Mouse (Mus musculus) liver, embryonic 13.5 days (tissue): ENCODE measurements around the gene Cabp4. TPM values are rescaled to one million over a fixed set of nuclear protein-coding genes. Genes with fewer than 3 reads are reported as not detected.
"Not testable (repeated sequence)": the region's sequence is repeated elsewhere in the genome, so short reads cannot be mapped to it uniquely, and the experiment has no call there.

ENCODE experiments used
- ATAC-seq: fragments of 200-750 bp; cut with Nextera tagmentation; 2 replicates; pipeline ENCODE4 v1.8.0; 2017; ENCODE audit warnings: low read depth, mild to moderate bottlenecking, moderate number of reproducible peaks, moderate library complexity
- DNase-seq: peaks from one replicate; pipeline ENCODE4 v3.0.0; 2022
- H3K27ac ChIP-seq: fragments of 300-500 bp; sonication (generic); 2 replicates; pipeline ENCODE4 v1.5.1; 2015; ENCODE audit warnings: moderate library complexity, mild to moderate bottlenecking, inconsistent platforms
- H3K27me3 ChIP-seq: fragments of 300-500 bp; sonication (generic); 2 replicates; pipeline ENCODE4 v1.6.1; 2015; ENCODE audit warnings: mild to moderate bottlenecking, inconsistent platforms
- H3K36me3 ChIP-seq: fragments of 300-500 bp; sonication (generic); 2 replicates; pipeline ENCODE4 v1.6.1; 2015; ENCODE audit warnings: mild to moderate bottlenecking, inconsistent platforms
- H3K4me1 ChIP-seq: fragments of 300-500 bp; sonication (generic); replicated peaks from 2 replicates; pipeline ENCODE4 v1.6.1; 2015; ENCODE audit warnings: inconsistent platforms
- H3K4me2 ChIP-seq: fragments of 300-500 bp; sonication (generic); 2 replicates; pipeline ENCODE4 v1.6.1; 2015; ENCODE audit warnings: inconsistent platforms, mild to moderate bottlenecking, moderate library complexity
- H3K4me3 ChIP-seq: fragments of 300-500 bp; sonication (generic); replicated peaks from 2 replicates; pipeline ENCODE4 v1.5.1; 2015; ENCODE audit warnings: mild to moderate bottlenecking, inconsistent platforms
- H3K9ac ChIP-seq: fragments of 300-500 bp; sonication (generic); 2 replicates; pipeline ENCODE4 v1.6.1; 2015; ENCODE audit warnings: mild to moderate bottlenecking, inconsistent platforms
- H3K9me3 ChIP-seq: fragments of 300-500 bp; sonication (generic); replicated peaks from 2 replicates; pipeline ENCODE4 v1.6.1; 2016; ENCODE audit warnings: inconsistent platforms
- WGBS: fragments of 180-500 bp; shearing (Covaris S2); methylation state at CpG from one replicate; pipeline ENCODE4 v1.1.7; 2015; ENCODE audit not compliant: insufficient replicate concordance; 5-methylcytosine and 5-hydroxymethylcytosine counted together
- polyA plus RNA-seq: library from polyadenylated mRNA; unstranded; fragments of >200 nt; fragmentation: Nextera tagmentation; extraction: Ambion mirVana; gene quantifications from 2 replicates; pipeline ENCODE4 v1.2.1, GENCODE M21; 2015

Gene Cabp4
- polyA plus RNA-seq, 1 experiment from 2014 or later, result 0.07 TPM

- H3K9ac ChIP-seq, result peak overlapping the region; percentile 77
- DNase-seq, result no peak
- peak overlapping the region; percentile 91 for H3K27ac ChIP-seq
- H3K4me1 ChIP-seq, result peaks cover 74% of the 10 kb centered on the region
- no peaks in the 10 kb centered on the region for H3K27me3 ChIP-seq
- peak overlapping the region; percentile 68 for H3K4me3 ChIP-seq
- H3K36me3 ChIP-seq, result peaks cover 53% of the 10 kb centered on the region
- WGBS, result 26% methylated on average over 5 of the region's 5 CpGs
- ATAC-seq, result peak; percentile 86
- H3K4me2 ChIP-seq, result peak overlapping the region; percentile 68
- no peaks in the 10 kb centered on the region for H3K9me3 ChIP-seq
Observed at GRCm38 (mm10) chr19:4131075-4131474, 12.8 kb downstream of the Cabp4 start.

GRCm38 (mm10) chr19:4130106-4130505, 13.7 kb downstream of the Cabp4 start:
- peak overlapping the region; percentile 91 for H3K27ac ChIP-seq
- no peaks in the 10 kb centered on the region for H3K27me3 ChIP-seq
- peaks cover 53% of the 10 kb centered on the region for H3K36me3 ChIP-seq
- H3K9ac ChIP-seq, result peak overlapping the region; percentile 77
- ATAC-seq (no peak), DNase-seq (no peak)
- peak overlapping the region; percentile 68 for H3K4me3 ChIP-seq
- H3K4me2 ChIP-seq, result peak overlapping the region; percentile 68
- no peaks in the 10 kb centered on the region for H3K9me3 ChIP-seq
- WGBS, result 63% methylated on average over 4 of the region's 4 CpGs
- H3K4me1 ChIP-seq, result peaks cover 72% of the 10 kb centered on the region

GRCm38 (mm10) chr19:4129462-4129861, 14.4 kb downstream of the Cabp4 start:
- Histone ChIP-seq H3K27me3 (no peaks in the 10 kb centered on the region), H3K4me2 (peak overlapping the region; percentile 68), H3K27ac (peak overlapping the region; percentile 91), H3K4me3 (no peak overlapping the region), H3K4me1 (peaks cover 78% of the 10 kb centered on the region), H3K36me3 (peaks cover 53% of the 10 kb centered on the region), H3K9me3 (no peaks in the 10 kb centered on the region), H3K9ac (peak overlapping the region; percentile 77)
- DNase-seq (no peak), ATAC-seq (no peak)
- WGBS, result 91% methylated on average over 7 of the region's 7 CpGs

- Histone ChIP-seq H3K9me3 (no peaks in the 10 kb centered on the region), H3K4me1 (peaks cover 90% of the 10 kb centered on the region), H3K4me3 (peak overlapping the region; percentile 82), H3K27me3 (no peaks in the 10 kb centered on the region), H3K36me3 (peaks cover 37% of the 10 kb centered on the region), H3K27ac (peak overlapping the region; percentile 86), H3K4me2 (peak overlapping the region; percentile 75), H3K9ac (peak overlapping the region; percentile 92)
- DNase-seq, result no peak
- no peak for ATAC-seq
- WGBS, result 53% methylated on average over 7 of the region's 7 CpGs
Observed at GRCm38 (mm10) chr19:4126759-4127495, 16.9 kb downstream of the Cabp4 start.

GRCm38 (mm10) chr19:4125741-4126696, 17.8 kb downstream of the Cabp4 start, which contains the start of gene Aip:
TSS of gene Aip (minus strand) at chr19:4125858.
- no peaks in the 10 kb centered on the region for H3K27me3 ChIP-seq
- peak; percentile 99 for DNase-seq
- H3K4me2 ChIP-seq, result peak within 1 kb of the TSS; percentile 75
- peak within 1 kb of the TSS; percentile 92 for H3K9ac ChIP-seq
- no peaks in the 10 kb centered on the region for H3K9me3 ChIP-seq
- peaks cover 88% of the 10 kb centered on the region for H3K4me1 ChIP-seq
- WGBS, result 2% methylated on average over 59 of the region's 64 CpGs
- H3K4me3 ChIP-seq, result peak within 1 kb of the TSS; percentile 82
- H3K27ac ChIP-seq, result peak within 1 kb of the TSS; percentile 86
- peaks cover 28% of the 10 kb centered on the region for H3K36me3 ChIP-seq
- ATAC-seq, result peak; percentile 91

- WGBS, result 27% methylated on average over 4 of the region's 4 CpGs
- ATAC-seq, result peak; percentile 13
- not testable (repeated sequence) for DNase-seq, H3K9me3 ChIP-seq, H3K27me3 ChIP-seq
- peak overlapping the region; percentile 80 for H3K27ac ChIP-seq
- peak overlapping the region; percentile 65 for H3K9ac ChIP-seq
- peaks cover 88% of the 10 kb centered on the region for H3K4me1 ChIP-seq
- H3K4me2 ChIP-seq, result peak overlapping the region; percentile 65
- peak overlapping the region; percentile 82 for H3K4me3 ChIP-seq
- peaks cover 27% of the 10 kb centered on the region for H3K36me3 ChIP-seq
Observed at GRCm38 (mm10) chr19:4125268-4125667, 18.6 kb downstream of the Cabp4 start.

- Histone ChIP-seq H3K9me3 (no peaks in the 10 kb centered on the region), H3K9ac (peak overlapping the region; percentile 65), H3K4me2 (peak overlapping the region; percentile 65), H3K4me3 (no peak overlapping the region), H3K4me1 (peaks cover 87% of the 10 kb centered on the region), H3K27me3 (no peaks in the 10 kb centered on the region), H3K27ac (peak overlapping the region; percentile 80), H3K36me3 (peaks cover 22% of the 10 kb centered on the region)
- no peak for ATAC-seq
- DNase-seq, result no peak
- WGBS, result 78% methylated on average over 4 of the region's 4 CpGs
Observed at GRCm38 (mm10) chr19:4124432-4124831, 19.4 kb downstream of the Cabp4 start.

GRCm38 (mm10) chr19:4122411-4123370, 21.1 kb downstream of the Cabp4 start:
- no peaks in the 10 kb centered on the region for H3K27me3 ChIP-seq
- ATAC-seq (no peak), DNase-seq (no peak)
- H3K27ac ChIP-seq, result peak overlapping the region; percentile 80
- H3K9ac ChIP-seq, result peak overlapping the region; percentile 36
- peak overlapping the region; percentile 38 for H3K4me2 ChIP-seq
- WGBS, result 31% methylated on average over 7 of the region's 7 CpGs
- peaks cover 74% of the 10 kb centered on the region for H3K4me1 ChIP-seq
- H3K9me3 ChIP-seq, result no peaks in the 10 kb centered on the region
- H3K4me3 ChIP-seq, result 0 out of 2 replicates have a peak overlapping the region, but pooled peaks have one; percentile 6
- H3K36me3 ChIP-seq, result peaks cover 15% of the 10 kb centered on the region

GRCm38 (mm10) chr19:4121896-4122295, 21.9 kb downstream of the Cabp4 start:
- not testable (repeated sequence) for DNase-seq, H3K9me3 ChIP-seq, H3K9ac ChIP-seq, H3K27me3 ChIP-seq, ATAC-seq
- H3K36me3 ChIP-seq, result peaks cover 18% of the 10 kb centered on the region
- H3K4me2 ChIP-seq, result peak overlapping the region; percentile 73
- H3K27ac ChIP-seq, result peak overlapping the region; percentile 80
- H3K4me1 ChIP-seq, result peaks cover 66% of the 10 kb centered on the region
- peak overlapping the region; percentile 60; the same call in 1 of the 2 replicates for H3K4me3 ChIP-seq
- WGBS, result 33% methylated on average over 6 of the region's 6 CpGs

- H3K9ac ChIP-seq, result peak overlapping the region; percentile 68
- peaks cover 59% of the 10 kb centered on the region for H3K4me1 ChIP-seq
- H3K36me3 ChIP-seq, result peaks cover 24% of the 10 kb centered on the region
Observed at GRCm38 (mm10) chr19:4121097-4121805, 22.6 kb downstream of the Cabp4 start.

More at GRCm38 (mm10) chr19:4121097-4121805, 22.6 kb downstream of the Cabp4 start:
- no peaks in the 10 kb centered on the region for H3K27me3 ChIP-seq
- ATAC-seq, result peak; percentile 61
- H3K4me2 ChIP-seq, result peak overlapping the region; percentile 73
- no peaks in the 10 kb centered on the region for H3K9me3 ChIP-seq
- H3K4me3 ChIP-seq, result peak overlapping the region; percentile 60
- DNase-seq, result peak; percentile 97
- WGBS, result 2% methylated on average over 38 of the region's 38 CpGs
- peak overlapping the region; percentile 80 for H3K27ac ChIP-seq
